Mouse (Mus musculus): ENCODE results near the gene Fndc8. TPM values are rescaled to one million over a fixed set of nuclear protein-coding genes. Genes with fewer than 3 reads are reported as not detected.

Gene Fndc8
- polyA plus RNA-seq, 1 experiment, result 0.04 TPM

GRCm38 (mm10) chr11:82846938-82847337 lies 45.0 kb upstream of the Fndc8 start:
- Histone ChIP-seq H3K36me3 (ENCODE audit: control insufficient read depth, insufficient read depth) (no peaks in the 10 kb centered on the region), H3K4me2 (ENCODE audit: low read depth) (no peak overlapping the region), H3K79me2 (ENCODE audit: control insufficient read depth, insufficient read depth) (no peaks in the 10 kb centered on the region), H3K4me3 (no peak overlapping the region), H3K27me3 (ENCODE audit: control insufficient read depth, insufficient read depth, insufficient read length) (no peaks in the 10 kb centered on the region), H3ac (ENCODE audit: control insufficient read depth, insufficient read length) (no peak overlapping the region)
- TF ChIP-seq POLR2A (IDR thresholded peaks at IDR 0.05; ENCODE audit: insufficient read length, low read depth) (no peak), CEBPB (IDR thresholded peaks at IDR 0.05; ENCODE audit: insufficient read depth, poor library complexity, severe bottlenecking) (no peak), POLR2AphosphoS2 (IDR thresholded peaks at IDR 0.05; ENCODE audit: insufficient read length, low read depth) (no peak), REST (IDR thresholded peaks at IDR 0.05; ENCODE audit: insufficient read depth, insufficient read length) (no peak), MYOD1 (IDR thresholded peaks at IDR 0.05; ENCODE audit: control insufficient read depth in 1 of 3, insufficient read length in 2 of 3, low read depth in 2 of 3) (no peak), TCF12 (IDR thresholded peaks at IDR 0.05; ENCODE audit: insufficient read depth, poor library complexity, severe bottlenecking) (no peak), E2F4 (IDR thresholded peaks at IDR 0.05; ENCODE audit: insufficient read depth) (no peak), USF1 (IDR thresholded peaks at IDR 0.05; ENCODE audit: low read depth) (no peak), MAX (IDR thresholded peaks at IDR 0.05; ENCODE audit: low read depth) (no peak), TCF3 (IDR thresholded peaks at IDR 0.05; ENCODE audit: insufficient read length, low read depth) (no peak), SRF (IDR thresholded peaks at IDR 0.05; ENCODE audit: control insufficient read depth, insufficient read length, low read depth) (no peak), MYOG (IDR thresholded peaks at IDR 0.05; ENCODE audit: control insufficient read depth in 1 of 3, insufficient read depth in 1 of 3, insufficient read length in 2 of 3, low read depth in 2 of 3) (no peak)

GRCm38 (mm10) chr11:82847571-82848000 lies 44.3 kb upstream of the Fndc8 start:
- TF ChIP-seq SRF (IDR thresholded peaks at IDR 0.05; ENCODE audit: control insufficient read depth, insufficient read length, low read depth) (no peak), E2F4 (IDR thresholded peaks at IDR 0.05; ENCODE audit: insufficient read depth) (no peak), USF1 (IDR thresholded peaks at IDR 0.05; ENCODE audit: low read depth) (no peak), POLR2A (IDR thresholded peaks at IDR 0.05; ENCODE audit: insufficient read length, low read depth) (no peak), REST (IDR thresholded peaks at IDR 0.05; ENCODE audit: insufficient read depth, insufficient read length) (no peak), MYOG (IDR thresholded peaks at IDR 0.05; ENCODE audit: control insufficient read depth in 1 of 3, insufficient read depth in 1 of 3, insufficient read length in 2 of 3, low read depth in 2 of 3) (no peak), POLR2AphosphoS2 (IDR thresholded peaks at IDR 0.05; ENCODE audit: insufficient read length, low read depth) (no peak), TCF3 (IDR thresholded peaks at IDR 0.05; ENCODE audit: insufficient read length, low read depth) (no peak), MYOD1 (IDR thresholded peaks at IDR 0.05; ENCODE audit: control insufficient read depth in 1 of 3, insufficient read length in 2 of 3, low read depth in 2 of 3) (no peak), CEBPB (IDR thresholded peaks at IDR 0.05; ENCODE audit: insufficient read depth, poor library complexity, severe bottlenecking) (no peak), TCF12 (IDR thresholded peaks at IDR 0.05; ENCODE audit: insufficient read depth, poor library complexity, severe bottlenecking) (no peak), MAX (IDR thresholded peaks at IDR 0.05; ENCODE audit: low read depth) (no peak)
- H3K4me3 ChIP-seq, result no peak overlapping the region
- H3K4me2 ChIP-seq (ENCODE audit: low read depth), result no peak overlapping the region
- H3ac ChIP-seq (ENCODE audit: control insufficient read depth, insufficient read length), result no peak overlapping the region
- no peaks in the 10 kb centered on the region for H3K79me2 ChIP-seq (ENCODE audit: control insufficient read depth, insufficient read depth)
- no peaks in the 10 kb centered on the region for H3K27me3 ChIP-seq (ENCODE audit: control insufficient read depth, insufficient read depth, insufficient read length)
- no peaks in the 10 kb centered on the region for H3K36me3 ChIP-seq (ENCODE audit: control insufficient read depth, insufficient read depth)

- Histone ChIP-seq H3K4me2 (ENCODE audit: low read depth) (no peak overlapping the region), H3K4me3 (no peak overlapping the region), H3K79me2 (ENCODE audit: control insufficient read depth, insufficient read depth) (no peaks in the 10 kb centered on the region), H3K36me3 (ENCODE audit: control insufficient read depth, insufficient read depth) (no peaks in the 10 kb centered on the region), H3K27me3 (ENCODE audit: control insufficient read depth, insufficient read depth, insufficient read length) (no peaks in the 10 kb centered on the region), H3ac (ENCODE audit: control insufficient read depth, insufficient read length) (no peak overlapping the region)
- TF ChIP-seq USF1 (IDR thresholded peaks at IDR 0.05; ENCODE audit: low read depth), result no peak
- TF ChIP-seq REST (IDR thresholded peaks at IDR 0.05; ENCODE audit: insufficient read depth, insufficient read length), result no peak
- no peak for TF ChIP-seq POLR2A (IDR thresholded peaks at IDR 0.05; ENCODE audit: insufficient read length, low read depth)
- TF ChIP-seq MYOD1 (IDR thresholded peaks at IDR 0.05; ENCODE audit: control insufficient read depth in 1 of 3, insufficient read length in 2 of 3, low read depth in 2 of 3), result no peak
- no peak for TF ChIP-seq E2F4 (IDR thresholded peaks at IDR 0.05; ENCODE audit: insufficient read depth)
- no peak for TF ChIP-seq MYOG (IDR thresholded peaks at IDR 0.05; ENCODE audit: control insufficient read depth in 1 of 3, insufficient read depth in 1 of 3, insufficient read length in 2 of 3, low read depth in 2 of 3)
- TF ChIP-seq TCF12 (IDR thresholded peaks at IDR 0.05; ENCODE audit: insufficient read depth, poor library complexity, severe bottlenecking), result no peak
- no peak for TF ChIP-seq POLR2AphosphoS2 (IDR thresholded peaks at IDR 0.05; ENCODE audit: insufficient read length, low read depth)
- TF ChIP-seq SRF (IDR thresholded peaks at IDR 0.05; ENCODE audit: control insufficient read depth, insufficient read length, low read depth), result no peak
- TF ChIP-seq MAX (IDR thresholded peaks at IDR 0.05; ENCODE audit: low read depth), result no peak
- no peak for TF ChIP-seq TCF3 (IDR thresholded peaks at IDR 0.05; ENCODE audit: insufficient read length, low read depth)
These were observed 41.7 kb upstream of the Fndc8 start for GRCm38 (mm10) chr11:82850259-82850658.

GRCm38 (mm10) chr11:82852115-82852514 lies 39.8 kb upstream of the Fndc8 start:
- no peaks in the 10 kb centered on the region for H3K27me3 ChIP-seq (ENCODE audit: control insufficient read depth, insufficient read depth, insufficient read length)
- H3K4me2 ChIP-seq (ENCODE audit: low read depth), result no peak overlapping the region
- H3K36me3 ChIP-seq (ENCODE audit: control insufficient read depth, insufficient read depth), result no peaks in the 10 kb centered on the region
- no peak overlapping the region for H3ac ChIP-seq (ENCODE audit: control insufficient read depth, insufficient read length)
- no peak overlapping the region for H3K4me3 ChIP-seq
- TF ChIP-seq TCF3 (IDR thresholded peaks at IDR 0.05; ENCODE audit: insufficient read length, low read depth) (no peak), POLR2A (IDR thresholded peaks at IDR 0.05; ENCODE audit: insufficient read length, low read depth) (no peak), MYOG (IDR thresholded peaks at IDR 0.05; ENCODE audit: control insufficient read depth in 1 of 3, insufficient read depth in 1 of 3, insufficient read length in 2 of 3, low read depth in 2 of 3) (no peak), MYOD1 (IDR thresholded peaks at IDR 0.05; ENCODE audit: control insufficient read depth in 1 of 3, insufficient read length in 2 of 3, low read depth in 2 of 3) (no peak), TCF12 (IDR thresholded peaks at IDR 0.05; ENCODE audit: insufficient read depth, poor library complexity, severe bottlenecking) (no peak), CEBPB (IDR thresholded peaks at IDR 0.05; ENCODE audit: insufficient read depth, poor library complexity, severe bottlenecking) (no peak), E2F4 (IDR thresholded peaks at IDR 0.05; ENCODE audit: insufficient read depth) (no peak), MAX (IDR thresholded peaks at IDR 0.05; ENCODE audit: low read depth) (no peak), REST (IDR thresholded peaks at IDR 0.05; ENCODE audit: insufficient read depth, insufficient read length) (no peak), USF1 (IDR thresholded peaks at IDR 0.05; ENCODE audit: low read depth) (no peak), SRF (IDR thresholded peaks at IDR 0.05; ENCODE audit: control insufficient read depth, insufficient read length, low read depth) (no peak), POLR2AphosphoS2 (IDR thresholded peaks at IDR 0.05; ENCODE audit: insufficient read length, low read depth) (no peak)
- no peaks in the 10 kb centered on the region for H3K79me2 ChIP-seq (ENCODE audit: control insufficient read depth, insufficient read depth)
